Mouse (Mus musculus): ENCODE measurements around the gene Palld.

DNA sequence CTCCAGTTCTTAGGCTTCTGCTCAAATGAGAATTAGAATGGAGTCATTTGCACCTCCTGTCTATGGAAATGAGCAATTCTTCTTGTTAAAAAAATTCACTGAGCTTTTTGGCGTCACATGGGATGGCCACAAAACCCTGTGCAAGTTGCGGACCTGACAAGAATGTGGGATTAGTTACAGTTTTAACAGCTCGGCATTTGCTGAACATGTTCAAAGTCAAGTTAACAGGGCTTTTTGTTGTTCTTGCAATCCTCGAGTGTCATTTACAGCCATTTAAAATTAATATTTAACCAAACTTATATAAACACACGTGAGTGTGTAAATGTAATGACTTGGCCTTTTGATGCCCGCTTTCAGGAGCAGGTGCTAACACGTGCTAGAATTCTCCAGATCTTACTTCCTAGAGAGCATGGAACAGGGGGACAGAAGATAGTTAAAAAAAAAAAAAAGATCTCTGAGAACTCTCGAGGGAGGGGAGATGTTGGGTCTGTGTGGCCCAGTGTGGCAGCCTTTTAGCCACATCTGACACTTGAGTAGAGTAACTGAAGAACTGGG lies 276.8 kb downstream of the Palld start:
- TF ChIP-seq POLR2A (IDR thresholded peaks at IDR 0.05; ENCODE audit: low read depth, low read length) (no peak), CTCF (conservative IDR thresholded peaks at IDR 0.05; ENCODE audit: insufficient read depth, insufficient read length, low read depth, low read length) (no peak)

Data from kidney, adult 2 months (tissue).